In the genomic region with DNA sequence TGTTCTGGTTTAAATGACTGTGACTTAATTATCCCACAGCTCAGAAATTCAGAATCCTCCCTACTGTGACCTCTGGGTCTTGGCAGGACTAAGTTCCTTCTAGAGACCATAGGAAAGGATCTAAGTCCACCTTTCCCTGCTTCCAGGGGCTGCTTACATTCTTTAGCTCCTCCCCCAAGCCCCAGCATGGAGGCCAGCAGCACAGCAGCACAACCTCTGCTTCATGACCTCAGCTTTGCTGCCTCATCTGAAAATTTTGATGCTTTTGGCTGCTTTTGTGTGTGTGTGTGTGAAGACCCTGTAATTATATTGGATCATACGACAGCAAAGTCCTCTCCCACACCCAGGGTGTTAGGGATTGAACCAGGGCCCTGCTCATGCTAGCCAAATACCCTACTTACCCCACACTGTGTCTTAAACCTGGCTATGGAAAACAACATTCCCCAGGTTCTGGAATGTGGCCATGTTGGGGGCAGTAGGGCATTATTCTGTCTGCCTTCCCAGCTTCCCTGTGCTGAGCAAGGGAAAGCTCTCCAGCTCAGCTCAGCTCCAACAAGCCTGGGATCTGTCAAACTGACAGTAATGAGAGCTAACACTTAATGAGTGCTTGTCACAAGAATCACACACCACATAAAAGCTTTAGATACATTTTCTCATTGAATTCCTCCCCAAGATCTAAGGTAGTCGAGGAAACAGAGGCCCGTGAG, we compare ENCODE assay signal across 7 mouse cellular contexts.
A peak's percentile ranks its signal among the peaks of the same experiment; 100 is the strongest.
DNase-seq lines count a peak whose midpoint lies in the region; ATAC-seq lines count a peak whose summit lies in the region.

No protein-coding gene starts in this region.

- no peak overlapping the region for H3K4me2 ChIP-seq in heart, embryonic 16.5 days (ENCODE audit: low read depth, low read length)

- peaks cover 33% of the 10 kb centered on the region for H3K4me1 ChIP-seq in heart, embryonic 16.5 days (ENCODE audit: control insufficient read depth, insufficient read depth, low read length)

- peak; percentile 94 for ATAC-seq in heart, embryonic 16.5 days (replicated peaks; ENCODE audit: extremely low read depth, insufficient read depth, low FRiP score)
- ATAC-seq in megakaryocyte, adult 5-6 weeks (ENCODE audit: poor library complexity, severe bottlenecking), result no peak

- H3K27me3 ChIP-seq in heart, embryonic 16.5 days (ENCODE audit: control insufficient read depth, insufficient read depth, low read length), result no peaks in the 10 kb centered on the region; the same call in 1 of the 2 replicates

- WGBS in heart, embryonic 16.5 days, result 14% methylated on average over 3 of the region's 3 CpGs

- no peaks in the 10 kb centered on the region for H3K36me3 ChIP-seq in heart, embryonic 16.5 days (ENCODE audit: control insufficient read depth, insufficient read depth)

- peak; percentile 63 to 64 for DNase-seq in cerebellum, adult 18-20 months
- peak; percentile 46 for DNase-seq in embryo, embryonic 11.5 days (ENCODE audit: low read depth, low spot score)
- DNase-seq in kidney, postnatal 14 days, result peak; percentile 68
- no peak for DNase-seq in neural tube, embryonic 10.5 days (ENCODE audit: extremely low spot score, low spot score)
- DNase-seq in gastrocnemius, postnatal 4 days (ENCODE audit: low spot score in 2 of 2), result no peak

- H3K27ac ChIP-seq in heart, embryonic 16.5 days (ENCODE audit: low read length), result peak overlapping the region; percentile 82

- no peaks in the 10 kb centered on the region for H3K9me3 ChIP-seq in heart, embryonic 16.5 days (replicated peaks; ENCODE audit: control insufficient read depth, low read length)

- no peak overlapping the region for H3K9ac ChIP-seq in heart, embryonic 16.5 days (ENCODE audit: low read length)

- H3K4me3 ChIP-seq in heart, embryonic 16.5 days (ENCODE audit: low read length), result no peak overlapping the region

Comparison
In these comparisons a context has a peak if more than half of its experiments do, and no peak if none do; other contexts are left out.
1. DNase-seq: peak in cerebellum, adult 18-20 months (2 of 2), embryo, embryonic 11.5 days (single experiment) and kidney, postnatal 14 days (single experiment); none in neural tube, embryonic 10.5 days (single experiment) and gastrocnemius, postnatal 4 days (0 of 2).